Mouse (Mus musculus): ENCODE data around the gene Rnft2. TPM values are rescaled to one million over a fixed set of nuclear protein-coding genes. Genes with fewer than 3 reads are reported as not detected.

The Rnft2 gene
- total RNA-seq (2021) = 10 to 100 TPM; 68.1 to 71.9 TPM
- long read RNA-seq, experiment 1, full-length matches to known transcripts = 16 of 48 reads
- long read RNA-seq, experiment 1, partial matches to known transcripts = 1 of 48 reads
- long read RNA-seq, experiment 1, other reads (novel, unspliced or antisense) = 31 of 48 reads
- long read RNA-seq, experiment 2, full-length matches to known transcripts = 18 of 65 reads
- long read RNA-seq, experiment 2, partial matches to known transcripts = 8 of 65 reads
- long read RNA-seq, experiment 2, other reads (novel, unspliced or antisense) = 39 of 65 reads

- Histone ChIP-seq H3K27ac (peak within 1 kb of the TSS; percentile 89), H3K4me3 (peak within 1 kb of the TSS; percentile 69)
- TF ChIP-seq CTCF (conservative IDR thresholded peaks at IDR 0.05) = peak; percentile 41
- peak; percentile 100 for DNase-seq (ENCODE audit: low spot score in 2 of 2)
Observed at GRCm38 (mm10) chr5:118244606-118245443, at the start of gene Rnft2, which contains the start of gene 2410131K14Rik. Gene Rnft2 (minus strand): TSS chr5:118245116. Gene 2410131K14Rik (plus strand): TSS chr5:118245227.

GRCm38 (mm10) chr5:118294086-118294864 is 49.4 kb upstream of the Rnft2 start:
- Histone ChIP-seq H3K27ac (peak overlapping the region; percentile 54), H3K4me3 (peak overlapping the region; percentile 28)
- peak; percentile 74 to 82 for DNase-seq (ENCODE audit: low spot score in 2 of 2)
- peak; percentile 29; the same call in 1 of the 2 replicates for TF ChIP-seq CTCF (conservative IDR thresholded peaks at IDR 0.05)

GRCm38 (mm10) chr5:118292476-118292875 is 47.6 kb upstream of the Rnft2 start:
- H3K27ac ChIP-seq = no peak overlapping the region
- H3K4me3 ChIP-seq = no peak overlapping the region
- no peak for DNase-seq (ENCODE audit: low spot score in 2 of 2)
- no peak for TF ChIP-seq CTCF (conservative IDR thresholded peaks at IDR 0.05)

DNA sequence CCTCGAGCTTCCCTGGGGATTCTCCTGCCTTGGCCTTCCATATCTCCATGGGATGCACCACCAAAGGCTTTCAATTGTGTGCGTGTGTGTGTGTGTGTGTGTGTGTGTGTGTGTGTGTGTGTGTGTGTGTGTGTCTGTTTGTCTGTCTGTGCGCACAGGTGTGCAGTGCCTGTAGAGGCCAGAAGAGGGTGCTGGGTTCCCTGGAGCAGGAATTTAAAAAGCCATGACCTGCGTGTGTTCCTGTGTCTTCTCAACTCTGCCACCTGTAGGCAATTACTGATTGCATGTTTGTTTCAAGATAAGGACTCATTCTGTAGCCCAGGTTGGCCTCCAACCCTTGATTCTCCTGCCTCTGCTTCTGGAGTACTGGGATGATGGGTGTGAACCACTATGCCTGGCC is 46.5 kb upstream of the Rnft2 start:
- DNase-seq (ENCODE audit: low spot score in 2 of 2) = no peak
- peak; percentile 24; the same call in 1 of the 2 replicates for TF ChIP-seq CTCF (conservative IDR thresholded peaks at IDR 0.05)
- Histone ChIP-seq H3K4me3 (no peak overlapping the region), H3K27ac (no peak overlapping the region)

DNA sequence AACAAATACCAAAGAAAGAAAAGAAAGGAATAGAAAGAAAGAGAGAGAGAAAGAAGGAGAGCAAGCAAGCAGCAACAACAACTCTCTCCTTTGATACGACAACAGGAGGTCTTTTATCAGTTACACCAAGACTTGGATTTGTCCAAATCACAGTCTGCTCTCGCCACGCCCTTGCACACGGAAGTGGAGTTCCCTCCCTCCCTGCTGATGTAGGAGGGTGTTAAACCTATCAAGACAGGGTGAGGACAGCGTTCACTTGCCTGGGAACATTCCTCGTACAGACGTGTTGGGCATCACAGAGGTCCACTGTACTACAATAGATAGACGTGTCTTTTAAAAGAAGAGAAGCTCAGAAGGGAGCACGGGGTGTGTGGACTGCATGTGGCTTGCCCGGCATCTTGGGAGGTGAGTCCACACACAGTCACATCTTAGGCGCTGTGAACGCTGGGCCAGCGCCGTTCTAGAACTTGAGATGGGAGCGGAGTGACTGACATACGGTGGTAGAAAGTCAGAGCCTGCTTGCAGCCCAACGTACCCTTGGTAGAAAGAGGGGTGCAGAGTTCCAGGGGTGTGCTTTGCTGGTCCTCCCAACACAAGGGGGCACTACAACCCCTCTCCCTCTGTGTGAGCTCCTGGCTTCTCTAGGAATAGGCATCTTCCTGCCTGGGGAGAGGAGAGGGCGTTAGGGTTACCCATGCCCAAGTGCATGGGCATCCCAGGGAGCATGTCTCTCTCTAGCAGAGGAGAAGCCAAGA is 33.0 kb upstream of the Rnft2 start:
- no peak overlapping the region for H3K27ac ChIP-seq
- no peak for TF ChIP-seq CTCF (conservative IDR thresholded peaks at IDR 0.05)
- H3K4me3 ChIP-seq = no peak overlapping the region
- DNase-seq (ENCODE audit: low spot score in 2 of 2) = no peak

- no peak for DNase-seq (ENCODE audit: low spot score in 2 of 2)
- H3K4me3 ChIP-seq = no peak overlapping the region
- H3K27ac ChIP-seq = no peak overlapping the region
- no peak for TF ChIP-seq CTCF (conservative IDR thresholded peaks at IDR 0.05)
Observed at GRCm38 (mm10) chr5:118276711-118277110, 31.8 kb upstream of the Rnft2 start.

DNA sequence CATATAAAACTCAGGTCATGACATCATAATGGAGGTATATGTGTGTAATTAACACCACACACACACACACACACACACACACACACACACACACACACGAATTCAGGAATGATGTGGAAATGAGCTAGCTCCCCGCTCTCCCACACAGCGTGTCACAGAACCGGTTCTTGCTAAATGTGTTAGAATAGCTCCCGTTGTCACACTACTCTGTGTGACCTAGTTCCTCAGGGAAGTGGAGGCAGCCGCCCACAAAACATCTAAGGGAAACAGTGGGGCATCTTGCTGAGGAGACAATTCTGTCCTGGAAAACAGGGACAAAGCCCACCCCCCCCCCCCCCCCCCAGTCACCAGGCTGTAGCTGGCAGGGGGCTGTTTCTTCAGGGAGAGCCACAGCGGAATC is 31.4 kb upstream of the Rnft2 start:
- H3K27ac ChIP-seq = no peak overlapping the region
- H3K4me3 ChIP-seq = no peak overlapping the region
- no peak for TF ChIP-seq CTCF (conservative IDR thresholded peaks at IDR 0.05)
- no peak for DNase-seq (ENCODE audit: low spot score in 2 of 2)

GRCm38 (mm10) chr5:118274546-118274945 is 29.6 kb upstream of the Rnft2 start:
- Histone ChIP-seq H3K4me3 (no peak overlapping the region), H3K27ac (no peak overlapping the region)
- DNase-seq (ENCODE audit: low spot score in 2 of 2) = no peak
- TF ChIP-seq CTCF (conservative IDR thresholded peaks at IDR 0.05) = no peak

DNA sequence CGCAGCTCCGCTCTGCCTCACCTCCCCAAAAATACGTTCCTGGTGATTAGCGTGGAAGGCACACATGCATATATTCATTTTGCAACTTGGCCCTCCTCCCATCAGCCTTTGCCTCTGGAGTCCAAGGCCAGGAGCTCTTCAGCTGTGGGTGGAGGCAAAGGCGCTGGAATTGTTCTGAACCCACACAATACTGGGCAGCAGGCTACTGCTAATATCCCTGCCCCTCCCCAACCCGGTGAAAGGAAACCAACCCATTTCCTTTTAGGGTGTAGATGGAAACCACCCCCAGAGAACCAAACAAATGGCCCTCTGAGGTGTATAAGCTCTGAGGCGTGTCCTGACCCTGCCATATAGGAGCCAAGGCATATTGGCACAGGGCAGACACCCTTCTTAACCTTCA is 28.5 kb upstream of the Rnft2 start:
- DNase-seq (ENCODE audit: low spot score in 2 of 2) = no peak
- TF ChIP-seq CTCF (conservative IDR thresholded peaks at IDR 0.05) = no peak
- Histone ChIP-seq H3K27ac (no peak overlapping the region), H3K4me3 (no peak overlapping the region)

DNA sequence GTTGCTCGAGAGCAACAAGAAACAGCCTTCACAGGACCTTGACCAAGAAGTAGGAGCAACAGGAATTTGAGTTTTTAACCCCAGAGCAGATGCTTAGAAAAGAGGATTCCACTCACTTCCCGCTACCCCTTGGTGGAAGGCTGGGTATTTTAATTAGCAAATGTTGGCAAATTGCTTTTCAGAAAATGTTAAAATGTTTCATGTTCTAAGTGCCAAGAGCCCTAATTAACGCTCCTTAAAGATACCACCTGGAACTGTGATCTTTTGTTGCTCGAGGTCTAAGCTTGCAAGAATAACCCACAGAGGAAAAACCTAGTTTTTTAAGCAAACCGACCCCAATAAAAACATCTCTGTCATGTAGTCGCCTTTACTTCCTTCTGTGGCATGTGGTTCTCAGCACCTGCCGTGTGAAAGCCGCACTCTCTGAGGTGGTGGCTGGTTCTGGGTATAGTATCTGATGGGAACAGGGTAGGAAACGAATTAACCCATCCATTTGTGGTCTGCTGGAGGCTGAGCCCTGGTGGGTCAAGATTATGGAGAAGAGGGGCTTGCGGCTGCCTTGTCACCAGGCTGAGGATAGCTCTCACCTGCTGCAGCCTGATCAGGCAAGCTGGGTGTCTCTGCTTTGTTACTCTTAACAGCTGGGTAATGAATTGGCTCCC is 26.7 kb upstream of the Rnft2 start:
- DNase-seq (ENCODE audit: low spot score in 2 of 2) = no peak
- TF ChIP-seq CTCF (conservative IDR thresholded peaks at IDR 0.05) = no peak
- Histone ChIP-seq H3K4me3 (no peak overlapping the region), H3K27ac (no peak overlapping the region)

DNA sequence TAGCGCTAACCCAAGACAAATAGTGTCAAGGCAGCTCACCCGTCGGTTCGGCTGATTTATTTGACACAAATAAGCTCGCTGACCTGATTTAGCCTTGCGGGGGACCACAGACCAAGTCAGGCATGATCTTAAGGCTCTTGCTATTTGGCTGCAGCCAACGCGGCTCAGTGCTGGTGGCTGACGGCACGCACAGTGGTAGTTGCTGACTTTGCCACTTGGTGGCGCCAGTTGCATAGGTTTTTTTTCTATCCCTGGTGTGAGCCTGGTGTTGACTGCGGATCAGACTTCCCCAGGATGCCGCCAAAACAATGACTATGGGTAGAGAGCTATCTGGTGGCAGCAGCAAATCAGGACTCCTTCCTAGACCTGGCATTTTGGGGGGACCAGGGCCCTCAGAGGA is 24.1 kb upstream of the Rnft2 start:
- H3K4me3 ChIP-seq = no peak overlapping the region
- H3K27ac ChIP-seq = no peak overlapping the region
- TF ChIP-seq CTCF (conservative IDR thresholded peaks at IDR 0.05) = peak; percentile 97
- peak; percentile 86 to 92 for DNase-seq (ENCODE audit: low spot score in 2 of 2)

GRCm38 (mm10) chr5:118266309-118266708 is 21.4 kb upstream of the Rnft2 start:
- Histone ChIP-seq H3K4me3 (no peak overlapping the region), H3K27ac (no peak overlapping the region)
- DNase-seq (ENCODE audit: low spot score in 2 of 2) = no peak
- TF ChIP-seq CTCF (conservative IDR thresholded peaks at IDR 0.05) = peak; percentile 69
